Mouse (Mus musculus) T-helper 2 cell (primary cell): ENCODE measurements around the gene Zbtb49.

ENCODE experiments used
- in situ Hi-C: fragments of 300-600 bp; cut with MboI, MseI; formaldehyde crosslinking; loops from one replicate; pipeline ENCODE4 v1.15.1; 2025; ENCODE audit warnings: high pct_unique_total_duplicates

Gene Zbtb49

GRCm38 (mm10) chr5:38195941-38196340, 24.3 kb downstream of the Zbtb49 start:
- in situ Hi-C loops, result no loop called here

- in situ Hi-C loops, result no loop called here
Measured at GRCm38 (mm10) chr5:38194946-38195345, 25.3 kb downstream of the Zbtb49 start.

GRCm38 (mm10) chr5:38190907-38191306, 29.4 kb downstream of the Zbtb49 start:
- in situ Hi-C loops, result no loop called here

DNA sequence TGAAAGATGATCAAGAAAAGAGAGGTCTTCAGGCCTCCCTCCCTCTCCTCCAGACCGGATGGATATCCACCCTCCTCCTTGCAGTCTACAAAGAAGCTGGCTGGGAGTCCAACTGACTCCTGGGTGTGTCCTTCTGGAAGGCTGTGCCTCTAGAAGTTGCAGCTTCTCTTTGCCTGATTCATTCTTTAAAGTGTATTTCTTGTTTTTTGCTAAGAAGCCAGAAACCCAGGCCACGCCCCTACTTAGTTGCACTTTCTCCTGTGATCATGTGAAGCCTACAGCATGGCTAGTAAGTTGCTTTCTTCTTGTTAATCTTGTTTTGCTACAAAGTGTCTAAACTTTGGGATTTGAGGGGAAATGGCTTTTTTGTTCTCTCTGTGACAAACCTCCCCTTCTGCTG, 33.3 kb downstream of the Zbtb49 start:
- in situ Hi-C loops, result no loop called here

GRCm38 (mm10) chr5:38184688-38185285, 35.5 kb downstream of the Zbtb49 start:
- in situ Hi-C loops, result no loop called here

DNA sequence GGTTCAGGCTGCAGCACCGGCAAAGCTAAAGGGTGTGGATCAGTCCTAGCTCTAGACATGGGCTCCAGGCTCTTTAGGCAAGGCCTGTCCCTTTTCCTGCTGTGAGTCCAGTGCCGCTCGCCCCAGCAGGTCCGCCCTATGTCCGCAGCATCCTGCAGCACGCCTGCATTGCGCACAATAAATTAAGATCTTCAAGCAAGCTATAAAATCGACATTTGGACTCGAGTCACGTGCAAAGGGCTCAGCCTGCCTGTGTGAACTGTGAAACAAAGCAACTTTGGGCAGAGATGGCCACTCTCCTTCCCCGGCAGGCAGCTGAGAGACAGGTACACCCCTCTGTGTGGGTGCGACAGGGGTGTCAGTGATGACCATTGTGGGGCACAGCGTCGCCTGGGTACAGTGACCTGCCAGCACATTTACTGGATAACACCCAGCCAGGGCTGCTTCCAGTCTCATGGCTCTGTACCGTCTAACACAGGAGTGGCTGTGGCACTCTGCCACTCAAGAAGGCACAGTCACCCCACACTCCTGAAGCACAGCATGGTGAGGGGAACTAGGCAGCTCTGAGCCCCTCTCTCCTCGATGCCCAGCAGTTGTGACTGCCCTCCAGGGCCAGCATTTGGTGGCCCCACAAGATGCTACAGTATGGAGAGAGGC, 45.9 kb downstream of the Zbtb49 start:
- in situ Hi-C loops, result no loop called here

DNA sequence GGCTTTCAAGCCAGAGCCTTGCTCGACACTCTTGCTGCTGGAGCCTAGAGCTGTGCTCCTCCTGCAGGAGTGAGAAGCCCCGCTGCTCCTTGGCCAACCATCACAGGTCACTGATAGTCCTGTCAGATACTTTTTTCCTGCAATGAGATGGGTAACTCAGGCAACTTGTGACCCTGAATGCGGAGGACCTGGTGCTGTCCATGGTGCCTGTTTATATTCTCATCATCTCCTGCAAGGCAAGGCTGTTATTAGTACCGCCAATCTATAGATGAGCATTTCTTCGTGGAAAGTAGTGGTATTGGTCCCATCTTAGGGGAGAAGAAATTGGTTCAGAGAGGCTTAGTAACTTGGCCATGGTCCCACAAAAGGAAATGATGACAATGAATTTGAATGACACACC, 46.5 kb downstream of the Zbtb49 start:
- in situ Hi-C loops, result no loop called here

- in situ Hi-C loops, result no loop called here
Measured at GRCm38 (mm10) chr5:38168497-38168896, 51.8 kb downstream of the Zbtb49 start.

DNA sequence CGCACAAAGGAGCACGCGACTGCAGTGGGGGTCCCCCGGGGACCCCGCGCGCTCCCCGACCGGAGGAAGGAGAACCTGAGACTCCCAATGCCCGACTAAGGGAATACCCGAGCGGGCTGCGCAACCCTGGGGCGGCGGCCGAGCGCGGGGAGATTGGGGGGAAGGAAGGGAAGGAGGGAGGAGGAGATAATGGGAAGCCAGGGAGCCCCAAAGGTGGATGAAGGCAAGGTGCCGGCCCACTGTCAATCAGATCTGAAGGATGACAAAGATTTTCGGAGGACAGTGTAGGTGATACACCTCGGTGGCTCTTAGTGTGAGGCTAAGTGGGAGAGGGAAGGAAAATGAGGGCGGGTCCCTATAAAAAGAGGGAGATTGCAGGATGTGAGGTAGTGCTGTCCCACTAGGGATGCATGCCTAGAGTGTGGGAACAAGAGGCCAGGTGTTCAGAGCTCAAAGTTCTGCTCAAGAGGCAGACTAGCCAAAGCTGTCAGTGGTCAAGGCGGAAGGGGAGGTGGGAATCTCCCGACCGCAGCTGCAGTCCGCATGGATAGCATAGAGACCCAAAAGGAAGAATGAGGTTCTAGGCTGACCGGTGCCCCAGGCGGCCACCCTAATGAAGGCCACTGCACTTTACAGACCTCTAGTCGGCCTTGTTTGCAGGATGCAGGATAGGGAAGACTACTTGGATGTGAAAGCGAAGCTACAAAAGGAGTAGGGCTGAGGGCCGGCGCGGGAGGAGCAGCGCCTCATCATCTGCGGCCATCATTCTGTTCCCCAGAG, 60.4 kb downstream of the Zbtb49 start, which contains the start of gene Nsg1:
Nsg1 (minus strand) TSS at position 274 of the 780 bp plus-strand sequence.
- in situ Hi-C loops, result no loop called here

GRCm38 (mm10) chr5:38158947-38159633, 61.2 kb downstream of the Zbtb49 start:
- in situ Hi-C loops, result no loop called here

- in situ Hi-C loops, result no loop called here
Measured at GRCm38 (mm10) chr5:38158501-38158946, 61.7 kb downstream of the Zbtb49 start.

GRCm38 (mm10) chr5:38157481-38158020, 62.7 kb downstream of the Zbtb49 start:
- in situ Hi-C loops, result no loop called here

GRCm38 (mm10) chr5:38153636-38154035, 66.6 kb downstream of the Zbtb49 start:
- in situ Hi-C loops, result no loop called here

GRCm38 (mm10) chr5:38152201-38153108, 67.8 kb downstream of the Zbtb49 start:
- in situ Hi-C loops, result no loop called here

DNA sequence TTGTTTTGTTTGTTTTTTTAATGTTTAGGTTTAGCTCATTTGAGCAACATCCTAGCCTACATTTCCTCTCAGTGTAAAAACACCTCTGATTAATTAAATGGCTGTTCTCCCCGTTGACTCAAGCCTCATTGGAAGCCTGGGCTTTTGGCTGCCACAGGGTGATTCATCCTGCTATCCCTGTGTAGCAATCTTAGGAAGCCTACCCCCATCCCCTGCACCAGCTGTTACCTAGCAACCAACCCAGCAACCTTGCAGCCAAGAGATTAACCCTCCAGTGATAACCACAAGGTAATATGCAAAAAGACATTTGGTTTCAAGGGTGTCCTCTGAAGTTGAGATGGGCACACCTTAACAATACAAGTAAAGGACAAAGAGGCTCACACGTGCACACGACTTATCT, 69.0 kb downstream of the Zbtb49 start:
- in situ Hi-C loops, result no loop called here

- in situ Hi-C loops, result no loop called here
Measured at GRCm38 (mm10) chr5:38146524-38146923, 73.7 kb downstream of the Zbtb49 start.

- in situ Hi-C loops, result no loop called here
Measured at GRCm38 (mm10) chr5:38140893-38141292, 79.4 kb downstream of the Zbtb49 start.
